Mouse (Mus musculus): ENCODE measurements at regions not wholly inside any gene's neighbourhood (a gene's known extent, or its start where the extent isn't known, plus 50 kb on each side); places are given as distances from the start of the nearest gene placed in this dataset.

DNA sequence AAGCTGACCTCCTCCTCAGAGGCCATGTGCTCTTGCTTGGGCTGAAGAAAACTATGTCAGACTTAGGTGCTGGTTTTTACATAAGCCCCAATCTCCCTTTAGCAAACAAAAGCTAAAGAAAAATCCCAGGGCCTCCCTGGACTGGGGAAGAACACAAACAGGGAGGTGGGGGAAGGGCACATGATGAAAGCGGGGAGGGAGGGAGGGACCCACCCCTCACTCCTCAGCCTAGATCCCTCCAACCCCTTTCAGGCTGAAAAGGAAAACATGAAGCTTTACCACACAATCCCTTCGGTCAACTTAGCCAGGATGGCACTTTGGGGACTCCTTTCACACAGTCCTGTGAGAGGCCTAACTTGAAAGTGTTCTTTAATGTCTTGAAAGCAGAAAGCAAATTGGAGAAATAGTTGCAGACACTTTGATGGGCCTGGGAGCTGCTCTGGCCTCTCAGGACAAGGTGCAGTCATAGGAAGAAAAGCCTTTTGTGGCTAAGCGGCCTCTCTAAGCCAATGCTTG lies 291.9 kb upstream of the Rnf32 start:
- Histone ChIP-seq H3K4me2 (replicated peaks) (no peak overlapping the region), H3K4me1 (replicated peaks) (no peaks in the 10 kb centered on the region), H3K27me3 (replicated peaks) (no peaks in the 10 kb centered on the region), H3K9ac (no peak overlapping the region), H3K27ac (no peak overlapping the region), H3K36me3 (no peaks in the 10 kb centered on the region), H3K9me3 (no peaks in the 10 kb centered on the region), H3K4me3 (replicated peaks) (no peak overlapping the region)
- no peak for ATAC-seq
- WGBS, result 36% methylated on average over 3 of the region's 3 CpGs

DNA sequence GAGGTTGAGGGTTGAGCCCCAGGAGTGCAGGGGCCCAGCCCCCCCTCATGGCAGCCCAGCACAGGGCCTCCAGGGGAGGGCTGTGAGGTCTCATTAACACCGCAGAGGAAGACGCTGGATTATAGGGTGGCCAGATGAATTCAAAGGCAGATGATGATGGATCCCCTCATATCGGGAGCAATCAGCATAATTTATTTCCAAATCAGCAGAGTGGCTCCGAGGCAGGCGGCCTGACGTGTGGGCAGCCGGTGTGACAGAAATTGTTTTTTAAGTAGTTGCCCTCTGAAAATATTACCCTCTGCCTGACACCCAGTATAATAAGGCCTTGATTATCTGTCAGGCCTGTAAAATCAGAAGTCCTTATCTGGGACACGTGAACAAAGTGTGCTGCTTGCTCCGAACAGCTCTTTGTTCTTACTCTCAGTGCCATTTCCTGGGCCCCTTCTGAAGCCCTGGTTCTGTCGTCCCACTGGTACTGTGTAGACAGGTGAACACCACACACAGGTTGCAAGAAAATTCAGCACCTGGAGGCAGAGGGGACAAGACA lies 303.0 kb upstream of the Rnf32 start:
- peak; percentile 31; the same call in 1 of the 2 replicates for ATAC-seq
- no peaks in the 10 kb centered on the region for H3K27me3 ChIP-seq (replicated peaks)
- no peak overlapping the region for H3K4me2 ChIP-seq (replicated peaks)
- H3K4me3 ChIP-seq (replicated peaks), result no peak overlapping the region
- 0 out of 2 replicates have a peak, but pooled peaks cover 3% of the 10 kb centered on the region for H3K4me1 ChIP-seq (replicated peaks)
- no peaks in the 10 kb centered on the region for H3K36me3 ChIP-seq
- H3K9me3 ChIP-seq, result no peaks in the 10 kb centered on the region
- no peak overlapping the region for H3K27ac ChIP-seq
- 39% methylated on average over 10 of the region's 10 CpGs for WGBS
- no peak overlapping the region for H3K9ac ChIP-seq

DNA sequence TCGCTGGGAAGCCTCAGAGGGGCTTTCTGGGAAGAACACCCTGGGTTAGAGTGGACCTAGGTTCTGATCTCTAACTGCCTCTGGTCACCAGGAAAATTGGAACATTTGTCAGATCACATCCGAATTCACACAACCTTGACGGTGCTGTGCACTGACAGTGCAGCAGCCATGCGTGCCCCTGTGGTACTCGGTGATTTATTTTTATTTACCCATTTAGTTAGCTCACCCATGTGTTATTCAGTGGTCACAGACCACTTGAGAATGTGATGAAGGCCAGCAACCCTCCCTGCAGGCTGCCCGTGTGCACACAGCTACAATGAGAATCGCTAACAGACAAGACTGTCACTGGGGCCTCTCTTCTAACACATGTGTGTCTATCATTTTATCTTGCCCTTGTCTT lies 303.8 kb upstream of the Rnf32 start:
- no peak for ATAC-seq
- WGBS, result 70% methylated on average over 7 of the region's 7 CpGs

GRCm38 (mm10) chr5:28884746-28885365 lies 310.9 kb upstream of the Rnf32 start:
- Histone ChIP-seq H3K4me2 (replicated peaks) (no peak overlapping the region), H3K27me3 (replicated peaks) (no peaks in the 10 kb centered on the region), H3K27ac (no peak overlapping the region), H3K36me3 (no peaks in the 10 kb centered on the region), H3K4me1 (replicated peaks) (no peaks in the 10 kb centered on the region), H3K4me3 (replicated peaks) (no peak overlapping the region), H3K9ac (no peak overlapping the region), H3K9me3 (no peaks in the 10 kb centered on the region)
- 78% methylated on average over 5 of the region's 5 CpGs for WGBS
- ATAC-seq, result no peak

More for the DNA sequence above, 303.8 kb upstream of the Rnf32 start:
- no peak overlapping the region for H3K9ac ChIP-seq
- no peaks in the 10 kb centered on the region for H3K36me3 ChIP-seq
- no peak overlapping the region for H3K27ac ChIP-seq
- H3K4me3 ChIP-seq (replicated peaks), result no peak overlapping the region
- no peaks in the 10 kb centered on the region for H3K9me3 ChIP-seq
- 0 out of 2 replicates have a peak, but pooled peaks cover 3% of the 10 kb centered on the region for H3K4me1 ChIP-seq (replicated peaks)
- no peaks in the 10 kb centered on the region for H3K27me3 ChIP-seq (replicated peaks)
- H3K4me2 ChIP-seq (replicated peaks), result no peak overlapping the region

DNA sequence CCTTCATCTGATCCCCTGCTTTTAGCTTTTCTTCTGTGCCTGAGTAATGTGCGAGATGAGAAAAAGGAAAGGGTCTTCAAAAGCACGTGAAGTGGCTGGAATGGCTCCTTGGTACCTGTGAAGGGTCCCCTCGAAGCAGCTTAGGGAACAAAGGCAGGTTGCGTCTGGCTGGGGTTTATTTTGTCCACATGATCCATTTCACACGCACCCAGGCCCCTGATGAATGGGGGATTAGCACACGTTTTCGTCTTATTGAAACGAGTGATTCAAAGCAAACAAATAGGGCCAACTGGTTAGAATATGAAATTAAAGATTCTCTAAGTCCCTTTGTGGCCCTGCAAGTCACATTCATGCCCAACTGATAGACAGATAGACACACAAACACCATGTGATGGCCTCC lies 319.6 kb upstream of the Rnf32 start:
- H3K27ac ChIP-seq, result no peak overlapping the region
- no peak overlapping the region for H3K4me2 ChIP-seq (replicated peaks)
- no peak for ATAC-seq
- WGBS, result 77% methylated on average over 8 of the region's 8 CpGs
- no peak overlapping the region for H3K4me3 ChIP-seq (replicated peaks)
- no peak overlapping the region for H3K9ac ChIP-seq
- no peaks in the 10 kb centered on the region for H3K4me1 ChIP-seq (replicated peaks)
- no peaks in the 10 kb centered on the region for H3K9me3 ChIP-seq
- no peaks in the 10 kb centered on the region for H3K27me3 ChIP-seq (replicated peaks)
- H3K36me3 ChIP-seq, result no peaks in the 10 kb centered on the region

DNA sequence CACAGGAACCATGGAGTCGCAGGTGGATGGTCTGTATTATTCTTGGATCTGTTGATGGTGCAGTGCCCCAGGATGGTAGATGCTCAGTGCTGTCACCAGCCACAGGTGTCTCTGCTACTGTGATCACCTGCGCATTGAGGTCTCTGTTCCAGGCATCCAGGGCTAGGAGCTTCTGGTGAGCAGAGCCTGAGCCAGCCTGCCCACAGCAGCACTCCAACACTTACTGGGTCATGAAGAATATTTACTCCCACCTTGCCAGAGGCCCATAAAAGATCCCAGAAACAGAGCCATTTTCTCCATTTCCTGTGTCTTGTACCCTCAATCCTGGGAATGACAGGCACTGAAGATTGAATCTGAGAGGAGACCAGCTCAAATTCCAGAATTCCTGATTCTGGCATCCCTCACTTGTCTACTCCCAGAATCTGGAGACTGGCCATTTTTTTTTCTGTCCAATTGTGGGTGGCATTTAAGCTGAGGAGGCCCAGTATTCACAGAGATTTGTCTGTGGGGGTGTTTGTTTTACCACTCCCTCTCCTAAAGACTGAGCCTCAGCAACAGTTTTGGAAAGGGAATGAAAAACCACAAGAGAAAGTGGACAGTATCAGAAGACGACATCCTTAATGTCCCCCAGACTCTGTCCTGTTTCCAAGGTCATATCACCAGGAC lies 322.1 kb upstream of the Rnf32 start:
- no peak overlapping the region for H3K4me3 ChIP-seq (replicated peaks)
- H3K4me2 ChIP-seq (replicated peaks), result no peak overlapping the region
- WGBS, result 88% methylated on average over 3 of the region's 3 CpGs
- H3K9ac ChIP-seq, result no peak overlapping the region
- no peaks in the 10 kb centered on the region for H3K36me3 ChIP-seq
- no peaks in the 10 kb centered on the region for H3K27me3 ChIP-seq (replicated peaks)
- H3K4me1 ChIP-seq (replicated peaks), result no peaks in the 10 kb centered on the region
- H3K27ac ChIP-seq, result no peak overlapping the region
- no peak for ATAC-seq
- no peaks in the 10 kb centered on the region for H3K9me3 ChIP-seq

GRCm38 (mm10) chr5:28859604-28860371 lies 336.0 kb upstream of the Rnf32 start:
- ATAC-seq, result no peak
- no peaks in the 10 kb centered on the region for H3K27me3 ChIP-seq (replicated peaks)

GRCm38 (mm10) chr5:28838141-28838925 lies 357.5 kb upstream of the Rnf32 start:
- Histone ChIP-seq H3K27me3 (replicated peaks) (no peaks in the 10 kb centered on the region), H3K4me3 (replicated peaks) (no peak overlapping the region), H3K9me3 (no peaks in the 10 kb centered on the region), H3K36me3 (no peaks in the 10 kb centered on the region), H3K9ac (no peak overlapping the region), H3K27ac (no peak overlapping the region), H3K4me2 (replicated peaks) (no peak overlapping the region), H3K4me1 (replicated peaks) (no peaks in the 10 kb centered on the region)
- 73% methylated on average over 12 of the region's 12 CpGs for WGBS
- no peak for ATAC-seq

More at GRCm38 (mm10) chr5:28859604-28860371, 336.0 kb upstream of the Rnf32 start:
- H3K4me1 ChIP-seq (replicated peaks), result no peaks in the 10 kb centered on the region
- no peaks in the 10 kb centered on the region for H3K36me3 ChIP-seq
- H3K9me3 ChIP-seq, result no peaks in the 10 kb centered on the region
- no peak overlapping the region for H3K4me2 ChIP-seq (replicated peaks)
- no peak overlapping the region for H3K9ac ChIP-seq
- WGBS, result 71% methylated on average over 9 of the region's 9 CpGs
- H3K4me3 ChIP-seq (replicated peaks), result no peak overlapping the region
- H3K27ac ChIP-seq, result no peak overlapping the region

- no peaks in the 10 kb centered on the region for H3K36me3 ChIP-seq
- no peak overlapping the region for H3K4me2 ChIP-seq (replicated peaks)
- ATAC-seq, result no peak
- H3K27me3 ChIP-seq (replicated peaks), result no peaks in the 10 kb centered on the region
- 85% methylated on average over 5 of the region's 5 CpGs for WGBS
- H3K9ac ChIP-seq, result no peak overlapping the region
- no peak overlapping the region for H3K27ac ChIP-seq
- no peaks in the 10 kb centered on the region for H3K4me1 ChIP-seq (replicated peaks)
- no peaks in the 10 kb centered on the region for H3K9me3 ChIP-seq
- no peak overlapping the region for H3K4me3 ChIP-seq (replicated peaks)
Observed at GRCm38 (mm10) chr5:28819091-28819490, 352.0 kb upstream of the Shh start.

- Histone ChIP-seq H3K27me3 (replicated peaks) (no peaks in the 10 kb centered on the region), H3K27ac (no peak overlapping the region), H3K36me3 (no peaks in the 10 kb centered on the region), H3K4me3 (replicated peaks) (no peak overlapping the region), H3K9me3 (no peaks in the 10 kb centered on the region), H3K9ac (no peak overlapping the region), H3K4me2 (replicated peaks) (no peak overlapping the region), H3K4me1 (replicated peaks) (no peaks in the 10 kb centered on the region)
- no peak for ATAC-seq
- WGBS, result 65% methylated on average over 5 of the region's 5 CpGs
Observed at GRCm38 (mm10) chr5:28807950-28808349, 340.9 kb upstream of the Shh start.

DNA sequence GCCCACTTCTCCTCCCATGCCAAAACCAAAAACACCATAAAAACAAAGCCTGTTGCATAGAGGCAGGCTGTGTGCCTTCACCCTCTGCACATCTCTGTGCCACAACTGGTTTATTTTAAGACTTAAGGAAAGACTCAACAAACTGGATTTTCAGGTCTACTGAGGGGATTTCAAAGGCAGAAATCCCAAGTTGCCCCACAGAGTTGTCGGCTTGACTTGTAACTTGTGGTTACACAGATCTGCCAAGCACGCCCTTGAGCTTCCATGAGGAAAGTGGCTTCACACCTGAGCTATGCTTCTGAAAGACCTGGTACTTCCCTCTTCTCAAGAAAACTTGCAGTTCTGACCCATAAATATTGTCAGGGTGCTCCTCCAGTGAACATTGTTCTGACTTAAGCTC lies 332.4 kb upstream of the Shh start:
- ATAC-seq, result no peak
- H3K4me1 ChIP-seq (replicated peaks), result no peaks in the 10 kb centered on the region
- H3K9me3 ChIP-seq, result no peaks in the 10 kb centered on the region
- H3K27ac ChIP-seq, result no peak overlapping the region
- H3K9ac ChIP-seq, result no peak overlapping the region
- no peak overlapping the region for H3K4me2 ChIP-seq (replicated peaks)
- H3K36me3 ChIP-seq, result no peaks in the 10 kb centered on the region
- H3K27me3 ChIP-seq (replicated peaks), result no peaks in the 10 kb centered on the region
- H3K4me3 ChIP-seq (replicated peaks), result no peak overlapping the region
- WGBS, result 81% methylated on average over 2 of the region's 2 CpGs

DNA sequence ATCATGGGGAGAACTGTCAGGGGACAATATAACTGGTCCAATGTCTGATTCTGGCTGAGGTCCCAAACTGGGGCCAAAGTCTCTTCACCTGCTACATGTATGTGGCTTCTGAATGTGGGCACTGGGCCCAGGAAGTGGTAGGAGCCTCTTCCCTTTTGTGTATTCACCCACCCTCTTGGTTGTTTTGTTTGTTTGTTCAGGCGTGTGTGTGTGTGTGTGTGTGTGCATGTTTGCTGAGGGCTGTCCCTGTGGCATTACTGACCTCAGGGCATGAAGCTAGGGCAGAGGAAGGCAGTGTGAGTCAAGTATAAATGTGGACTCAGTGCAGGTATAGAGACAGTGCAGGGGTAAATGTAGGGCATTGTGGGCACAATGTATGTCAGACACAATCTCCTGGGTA lies 331.3 kb upstream of the Shh start:
- no peak overlapping the region for H3K9ac ChIP-seq
- no peak overlapping the region for H3K4me2 ChIP-seq (replicated peaks)
- H3K27me3 ChIP-seq (replicated peaks), result no peaks in the 10 kb centered on the region
- no peaks in the 10 kb centered on the region for H3K36me3 ChIP-seq
- WGBS, result 47% methylated on average over 1 of the region's 1 CpGs
- no peaks in the 10 kb centered on the region for H3K4me1 ChIP-seq (replicated peaks)
- H3K27ac ChIP-seq, result no peak overlapping the region
- H3K4me3 ChIP-seq (replicated peaks), result no peak overlapping the region
- H3K9me3 ChIP-seq, result no peaks in the 10 kb centered on the region
- ATAC-seq, result no peak
